Mouse (Mus musculus): ENCODE measurements around the gene Ubald2.
"Not testable (repeated sequence)": the region's sequence is repeated elsewhere in the genome, so short reads cannot be mapped to it uniquely, and the experiment has no call there.

Ubald2 gene

DNA sequence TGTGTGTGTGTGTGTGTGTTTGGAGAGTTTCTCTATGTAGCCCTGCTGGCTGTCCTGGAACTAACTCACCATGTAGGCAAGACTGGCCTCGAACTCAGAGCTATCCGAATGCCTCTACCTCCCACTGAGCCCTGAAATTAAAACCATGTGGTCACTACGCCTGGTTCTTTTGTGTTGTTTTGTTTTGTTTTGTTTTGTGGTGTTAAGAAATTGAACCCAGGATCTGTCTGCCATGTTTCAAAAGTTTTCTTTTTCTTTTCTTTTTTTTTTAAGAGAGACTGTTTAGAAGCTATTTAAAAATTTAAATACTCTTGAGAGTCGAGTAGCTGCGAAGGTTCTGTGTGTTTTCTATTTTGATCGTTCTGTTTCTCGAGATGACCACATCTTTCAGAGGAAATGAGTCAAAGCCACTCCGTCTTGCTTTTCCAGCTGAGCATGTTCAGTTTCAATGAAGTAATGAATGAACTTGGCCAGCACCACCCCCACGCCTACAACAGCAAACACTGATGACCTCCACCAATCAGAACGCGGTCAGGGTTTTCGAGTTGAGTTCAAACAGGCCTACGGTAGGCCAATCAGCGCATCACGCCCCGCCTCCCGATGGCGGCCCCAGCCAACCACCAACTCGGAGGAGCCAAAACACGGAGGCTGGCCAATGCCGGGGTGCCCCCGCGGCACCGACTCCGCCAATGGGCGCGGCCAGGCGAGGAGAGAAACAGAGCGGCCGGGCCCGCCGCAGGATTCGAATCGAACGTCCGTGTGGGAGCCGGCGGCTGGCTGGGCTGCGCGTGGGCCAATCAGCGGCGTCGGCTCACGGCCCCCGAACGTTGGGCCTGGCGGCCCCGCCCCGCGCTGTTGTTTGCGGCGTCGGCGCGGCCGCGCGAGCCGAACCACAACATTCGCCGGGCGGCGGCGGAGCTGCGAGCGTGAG is at the start of gene Ubald2:
Ubald2 (plus strand) TSS at position 739 of the 931 bp plus-strand sequence.
- peak; percentile 97 for DNase-seq (ENCODE audit: low spot score)

DNA sequence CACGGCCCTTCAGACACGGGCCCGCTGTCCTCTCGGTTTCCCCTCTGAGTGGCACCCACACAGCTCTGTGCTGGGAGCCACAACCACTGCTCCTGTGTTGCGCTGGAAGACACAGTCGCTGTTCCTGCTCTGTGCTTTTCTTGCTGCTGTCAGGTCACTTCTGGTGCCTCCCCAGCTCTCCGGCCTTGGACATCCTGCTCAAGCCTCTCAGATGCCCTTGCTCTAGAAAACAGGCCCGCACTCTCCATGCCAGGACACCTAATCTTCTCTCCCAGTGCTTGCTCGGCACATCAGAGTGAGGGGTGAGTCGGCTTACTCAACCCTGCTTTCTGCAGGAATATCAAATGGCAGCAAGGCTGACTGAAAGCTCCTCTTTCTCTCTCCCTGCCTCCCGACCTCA is 49.7 kb upstream of the Ubald2 start:
- DNase-seq (ENCODE audit: low spot score) = no peak

DNA sequence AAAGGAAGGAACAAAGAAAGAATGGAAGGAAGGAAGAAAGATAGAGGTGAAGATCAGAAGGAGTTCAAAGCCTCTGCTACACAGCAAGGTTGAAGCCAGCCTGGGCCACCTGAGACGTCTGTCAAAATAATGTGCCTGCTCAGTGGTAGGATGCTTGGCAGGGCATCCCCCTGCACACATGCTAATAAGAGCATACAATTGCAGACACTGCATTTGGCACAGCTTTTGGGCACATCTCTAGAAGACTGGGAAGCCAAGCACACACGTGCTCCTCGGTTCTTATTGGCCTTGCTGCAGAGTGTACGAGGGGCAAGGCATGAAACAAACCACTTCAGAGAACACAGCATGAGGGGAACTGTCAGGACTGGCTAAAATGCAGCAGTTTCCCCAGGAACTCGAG is 47.9 kb upstream of the Ubald2 start:
- no peak for DNase-seq (ENCODE audit: low spot score)

DNA sequence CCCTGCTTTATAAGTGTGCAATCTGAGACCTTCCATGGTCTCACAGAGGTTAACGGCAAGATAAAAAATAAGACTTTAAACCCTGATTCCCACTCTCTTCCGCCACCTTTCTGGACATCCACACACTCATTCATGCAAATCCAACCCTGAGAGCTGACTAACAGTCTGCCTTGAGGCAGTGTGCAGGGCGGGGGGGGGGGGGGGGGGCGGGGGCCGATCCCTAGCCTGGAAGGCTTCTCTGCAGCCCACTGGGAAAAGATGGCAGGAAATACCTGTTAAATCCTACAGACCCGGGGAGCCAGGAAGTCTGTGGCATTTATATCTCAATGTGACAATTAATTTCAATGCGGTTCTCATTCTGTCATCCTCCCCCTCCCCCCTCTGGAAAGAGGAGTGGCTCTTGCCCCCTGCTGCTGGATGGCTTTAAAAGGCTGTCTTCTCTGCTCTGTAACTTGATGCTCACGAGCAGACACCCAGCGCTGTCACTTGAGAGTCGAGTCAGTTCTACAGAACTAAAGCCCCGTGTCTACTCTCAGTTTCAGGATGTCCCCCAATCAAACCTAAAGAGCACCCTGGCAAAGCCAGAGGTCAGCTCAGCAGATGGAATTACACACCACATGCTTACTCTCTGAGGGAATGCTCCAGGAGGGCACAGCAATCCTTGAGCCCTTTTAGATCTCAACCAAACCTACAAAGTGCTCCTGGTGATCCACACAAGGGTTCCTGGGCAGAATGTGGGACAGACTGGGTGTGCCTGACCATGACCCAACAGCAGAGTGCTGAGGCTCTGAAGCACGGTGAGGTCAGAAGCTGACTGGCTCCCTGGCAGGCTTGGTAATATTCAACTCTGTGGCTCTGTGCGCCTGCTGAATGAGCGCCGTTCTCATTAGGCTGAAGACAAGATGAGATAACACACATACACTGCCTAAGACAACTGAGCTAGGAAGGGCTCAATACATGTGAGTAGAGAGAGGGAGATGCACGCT is 46.5 kb upstream of the Ubald2 start:
- DNase-seq (ENCODE audit: low spot score) = no peak

DNA sequence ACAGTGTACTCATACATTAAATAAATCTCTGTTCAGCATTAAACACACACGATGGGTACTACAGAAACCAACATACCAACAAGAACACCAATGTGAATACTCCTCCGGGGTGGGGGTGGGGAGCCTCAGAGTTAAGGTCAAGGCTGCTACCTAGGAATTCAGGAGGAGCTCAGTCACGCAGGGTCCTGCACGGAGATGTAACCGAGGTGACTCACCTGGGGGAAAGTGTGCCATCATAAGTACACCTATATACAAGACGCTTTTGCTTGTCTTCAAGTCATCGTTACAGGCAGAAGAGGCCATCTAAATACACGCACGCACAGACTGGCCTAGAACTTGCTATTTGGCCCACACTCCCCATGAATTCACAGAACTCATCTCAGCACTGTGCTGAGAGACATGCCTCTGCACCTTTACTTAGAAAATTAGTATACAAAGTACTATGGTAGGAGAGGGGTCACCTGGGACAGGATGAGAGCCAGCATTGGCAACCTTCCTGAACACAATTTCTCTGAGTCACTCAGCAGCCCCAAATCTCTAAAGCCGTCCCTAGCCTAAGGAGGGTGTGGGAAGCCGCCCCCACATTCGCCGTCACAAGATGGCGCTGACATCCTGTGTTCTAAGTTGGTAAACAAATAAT is 44.9 kb upstream of the Ubald2 start:
- no peak for DNase-seq (ENCODE audit: low spot score)

DNA sequence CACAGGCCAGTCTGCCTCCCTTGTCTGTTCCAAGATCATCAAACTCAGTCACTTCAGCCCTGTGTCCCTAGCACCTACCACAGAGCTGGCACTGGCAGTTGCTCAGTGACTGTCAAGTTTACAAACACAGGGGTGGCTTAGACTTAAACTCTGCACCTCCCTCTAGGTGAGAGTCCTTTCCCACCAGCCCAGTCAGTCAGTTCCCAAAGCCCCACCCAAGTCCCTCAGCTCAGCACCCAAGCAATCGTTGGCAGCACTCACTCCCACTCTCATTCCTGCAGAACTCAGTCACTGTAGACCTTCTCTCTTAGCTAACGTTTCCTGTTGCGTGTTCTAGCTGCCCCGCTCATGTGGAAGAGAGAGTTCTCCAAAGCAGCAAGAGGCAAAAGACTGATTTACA is 39.1 kb upstream of the Ubald2 start:
- DNase-seq (ENCODE audit: low spot score) = no peak

DNA sequence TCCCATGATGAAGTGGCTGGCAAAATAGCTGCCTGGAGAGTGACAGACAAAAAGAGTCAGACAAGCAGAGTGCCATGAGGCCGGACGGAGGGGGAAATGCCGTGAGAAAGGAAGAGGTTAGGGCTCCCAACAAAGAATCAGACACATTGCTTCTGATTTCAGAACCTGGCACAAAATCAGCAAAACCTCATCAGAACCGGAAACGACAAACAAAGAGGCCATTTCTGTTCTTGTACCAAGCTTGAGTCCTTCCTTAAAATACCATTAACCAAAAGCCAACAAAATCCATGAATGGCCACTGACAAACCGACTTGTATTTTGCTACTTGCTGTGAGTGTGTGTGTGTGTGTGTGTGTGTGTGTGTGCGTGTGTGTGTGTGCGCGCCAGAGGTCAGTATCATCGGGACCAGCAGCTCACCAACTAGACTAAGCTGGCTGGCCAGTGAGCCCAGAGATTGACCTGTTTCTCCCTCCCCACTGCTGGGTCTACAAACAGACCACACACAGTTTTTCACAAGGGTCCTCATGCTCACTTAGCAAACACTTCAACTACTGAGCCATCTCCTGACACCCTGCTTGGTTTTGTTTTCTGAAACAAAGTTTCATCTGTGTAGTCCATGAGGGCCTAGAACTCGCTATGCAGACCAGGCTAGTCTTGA is 37.5 kb upstream of the Ubald2 start:
- DNase-seq (ENCODE audit: low spot score) = no peak

DNA sequence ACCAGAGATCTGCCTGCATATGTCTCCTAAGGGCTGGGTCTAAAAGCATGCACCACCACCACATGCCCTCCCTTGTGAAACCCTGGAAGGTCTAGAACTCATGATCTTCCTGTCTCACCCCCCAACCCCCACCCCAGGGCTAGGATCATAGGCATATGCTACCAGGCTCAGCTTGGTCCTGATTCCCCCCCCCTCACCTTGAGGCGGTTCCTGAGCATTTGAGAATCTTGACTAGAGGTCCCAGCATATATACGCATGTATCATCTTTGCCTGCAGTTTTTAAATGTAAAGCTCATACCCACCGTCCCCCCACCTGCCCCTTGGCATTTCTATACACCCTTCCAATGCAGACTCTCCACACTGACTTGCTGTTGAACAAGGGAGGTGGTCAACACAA is 37.0 kb upstream of the Ubald2 start:
- DNase-seq (ENCODE audit: low spot score) = no peak

DNA sequence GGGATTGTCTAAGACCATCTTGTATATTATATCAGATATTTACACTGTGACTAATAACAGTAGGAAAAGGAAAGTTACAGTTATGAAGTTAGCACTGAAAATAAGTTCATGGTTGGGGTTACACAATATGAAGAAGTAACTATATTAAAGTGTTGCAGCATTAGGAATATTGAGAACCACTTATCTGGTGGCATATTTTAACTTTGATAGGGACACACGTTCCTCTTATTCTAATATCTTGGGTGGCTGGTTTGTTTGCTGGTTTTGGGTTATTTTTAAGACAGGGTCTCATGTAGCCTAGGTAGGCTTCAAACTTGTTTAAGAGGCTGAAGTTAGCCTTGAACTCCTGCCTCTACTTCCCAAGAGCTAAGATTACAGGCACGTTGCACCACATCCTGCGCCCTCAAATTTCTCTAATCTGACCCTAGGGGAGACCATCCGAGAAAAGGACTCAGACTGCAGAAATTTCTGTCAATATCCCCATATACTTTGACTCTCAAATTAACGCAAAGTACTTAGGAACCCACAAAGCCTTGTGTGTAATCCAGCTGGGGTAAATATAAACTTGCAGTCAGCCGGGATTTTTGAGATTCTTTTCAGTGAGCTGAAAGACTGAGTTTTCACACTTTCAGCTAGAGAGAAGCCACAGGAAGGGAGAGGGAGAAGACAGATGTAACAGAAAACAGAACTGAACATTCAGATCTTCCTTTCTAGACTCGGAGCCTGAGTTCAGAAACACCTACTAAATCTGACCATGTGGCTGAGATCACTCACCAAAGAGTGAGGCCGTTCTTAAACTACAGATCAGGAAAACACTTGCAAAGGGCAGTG is 36.2 kb upstream of the Ubald2 start:
- no peak for DNase-seq (ENCODE audit: low spot score)

DNA sequence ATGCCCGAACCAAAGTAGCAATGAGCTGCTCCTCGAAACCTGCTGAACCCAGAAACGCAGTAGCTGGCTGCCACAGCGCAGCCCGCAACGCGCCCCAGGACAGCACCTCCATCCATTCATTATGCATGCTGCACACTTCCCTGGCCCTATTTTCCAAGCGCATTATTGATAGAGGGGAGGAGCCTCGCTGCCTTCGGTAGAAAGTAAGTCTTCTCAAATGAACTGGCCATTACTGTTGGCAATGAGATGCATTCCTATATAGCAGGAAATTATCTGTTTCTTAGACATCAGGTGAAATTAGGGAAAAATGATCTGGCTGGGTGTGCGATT is 35.6 kb upstream of the Ubald2 start:
- DNase-seq (ENCODE audit: low spot score) = no peak

DNA sequence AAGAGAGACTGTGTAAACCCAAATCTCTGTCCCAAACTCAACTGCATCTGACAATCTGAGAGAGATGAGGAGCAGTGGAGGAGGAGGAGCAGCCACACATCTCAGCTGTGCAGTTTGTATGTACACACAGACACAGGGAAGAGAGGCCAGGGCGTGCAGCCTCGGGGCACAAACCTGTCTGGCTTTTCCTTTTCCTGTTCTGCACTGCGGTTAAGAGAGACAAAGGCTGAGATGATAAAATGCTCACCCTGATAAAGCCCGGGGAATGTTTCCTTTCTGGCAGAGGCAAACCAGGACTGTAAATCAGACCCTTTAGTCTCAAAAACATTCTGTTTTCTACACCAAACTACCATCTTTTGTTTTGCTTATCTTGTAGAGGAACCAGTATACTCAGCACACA is 33.3 kb upstream of the Ubald2 start:
- DNase-seq (ENCODE audit: low spot score) = no peak

DNA sequence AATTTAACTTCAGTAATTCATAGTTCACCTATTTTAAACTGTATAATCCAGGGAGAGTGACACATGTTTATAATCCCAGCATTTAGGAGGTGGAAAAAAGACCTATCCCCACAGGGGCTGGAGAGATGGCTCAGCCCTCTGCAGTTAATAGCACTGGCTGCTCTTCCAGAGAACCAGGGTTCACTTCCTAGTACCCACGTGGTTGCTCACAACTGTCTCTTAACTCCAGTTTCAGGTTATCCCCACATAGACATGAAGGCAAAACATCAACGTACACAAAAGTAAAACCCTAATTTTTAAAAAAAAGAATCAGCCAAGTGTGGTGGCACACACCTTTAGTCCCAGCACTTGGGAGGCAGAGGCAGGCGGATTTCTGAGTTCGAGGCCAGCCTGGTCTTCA is 28.3 kb upstream of the Ubald2 start:
- no peak for DNase-seq (ENCODE audit: low spot score)

DNA sequence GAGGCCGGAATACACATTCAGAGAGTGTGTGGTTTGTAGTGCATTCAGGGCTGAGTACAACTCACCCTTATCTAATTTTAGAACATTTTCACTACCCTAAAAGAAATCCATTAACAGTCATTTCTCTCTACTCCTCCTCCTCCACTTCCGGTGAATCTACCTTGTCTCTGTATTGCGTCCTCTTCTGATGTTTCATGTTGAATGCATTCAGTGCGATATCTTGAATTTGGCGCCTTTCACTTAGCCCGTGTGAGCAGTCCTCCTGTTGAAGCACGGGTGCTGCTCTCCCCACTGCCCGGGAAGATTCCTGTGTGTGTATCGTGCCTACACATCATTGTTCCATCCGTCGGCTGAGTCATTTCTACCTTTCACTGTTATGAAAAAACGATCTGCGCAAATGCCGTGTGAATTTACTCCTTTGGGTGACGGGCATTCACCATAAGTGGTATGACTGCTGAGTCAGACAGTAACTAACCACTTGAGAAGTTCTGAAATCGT is 27.6 kb upstream of the Ubald2 start:
- DNase-seq (ENCODE audit: low spot score) = no peak

DNA sequence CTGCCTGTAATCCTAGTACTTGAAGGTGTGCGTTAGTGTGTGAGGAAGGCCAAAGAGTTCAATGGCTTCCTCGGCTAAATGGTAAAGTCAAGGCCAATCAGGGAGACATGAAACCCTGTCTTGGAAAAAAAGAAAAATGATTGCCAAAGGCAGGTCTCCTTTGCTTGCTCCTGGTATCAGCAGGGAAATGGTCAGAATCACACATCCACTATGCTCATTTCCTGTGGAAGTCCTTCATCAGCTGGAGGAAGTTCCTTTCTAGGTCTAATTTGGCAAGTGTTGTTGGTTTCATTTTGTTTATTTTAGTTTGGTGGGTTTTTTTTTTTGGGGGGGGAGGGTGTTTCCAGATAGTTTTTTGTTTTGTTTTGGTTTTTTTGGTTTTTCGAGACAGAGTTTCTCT is 24.9 kb upstream of the Ubald2 start:
- DNase-seq (ENCODE audit: low spot score) = no peak

DNA sequence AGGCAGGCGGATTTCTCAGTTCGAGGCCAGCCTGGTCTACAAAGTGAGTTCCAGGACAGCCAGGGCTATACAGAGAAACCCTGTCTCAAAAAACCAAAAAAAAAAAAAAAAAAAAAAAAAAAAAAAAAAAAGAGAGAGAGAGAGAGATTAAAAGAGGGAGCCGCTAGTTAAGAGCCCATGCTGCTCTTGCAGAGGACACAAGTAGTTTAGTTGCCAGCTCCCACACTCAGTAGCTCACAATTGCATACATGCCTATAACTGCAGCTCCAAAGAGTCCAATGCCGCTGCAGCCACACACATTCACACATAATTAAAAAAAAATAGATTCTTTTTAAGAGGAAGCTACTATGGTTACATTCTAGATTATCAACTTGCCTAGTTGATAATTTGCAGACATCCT is 23.5 kb upstream of the Ubald2 start:
- not testable (repeated sequence) for DNase-seq (ENCODE audit: low spot score)

DNA sequence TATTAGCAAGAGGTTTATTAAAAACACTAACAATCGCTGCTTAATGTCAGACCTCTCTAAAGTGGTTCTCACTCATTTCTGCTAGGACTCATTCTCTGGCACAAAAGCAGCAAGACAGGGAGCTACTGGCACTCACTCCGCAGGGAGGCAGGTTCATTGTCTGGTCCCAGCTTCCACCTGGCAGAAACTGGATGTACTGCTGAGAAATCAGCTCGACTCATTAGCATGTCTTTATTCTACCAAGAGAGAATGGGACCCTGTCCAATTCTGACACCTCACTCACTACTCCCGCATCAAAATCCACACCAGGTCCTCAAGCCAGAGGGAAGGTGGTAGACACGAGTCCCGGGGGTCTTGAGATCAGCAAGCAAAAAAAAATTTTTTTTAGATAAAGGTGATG is 22.3 kb upstream of the Ubald2 start:
- no peak for DNase-seq (ENCODE audit: low spot score)

DNA sequence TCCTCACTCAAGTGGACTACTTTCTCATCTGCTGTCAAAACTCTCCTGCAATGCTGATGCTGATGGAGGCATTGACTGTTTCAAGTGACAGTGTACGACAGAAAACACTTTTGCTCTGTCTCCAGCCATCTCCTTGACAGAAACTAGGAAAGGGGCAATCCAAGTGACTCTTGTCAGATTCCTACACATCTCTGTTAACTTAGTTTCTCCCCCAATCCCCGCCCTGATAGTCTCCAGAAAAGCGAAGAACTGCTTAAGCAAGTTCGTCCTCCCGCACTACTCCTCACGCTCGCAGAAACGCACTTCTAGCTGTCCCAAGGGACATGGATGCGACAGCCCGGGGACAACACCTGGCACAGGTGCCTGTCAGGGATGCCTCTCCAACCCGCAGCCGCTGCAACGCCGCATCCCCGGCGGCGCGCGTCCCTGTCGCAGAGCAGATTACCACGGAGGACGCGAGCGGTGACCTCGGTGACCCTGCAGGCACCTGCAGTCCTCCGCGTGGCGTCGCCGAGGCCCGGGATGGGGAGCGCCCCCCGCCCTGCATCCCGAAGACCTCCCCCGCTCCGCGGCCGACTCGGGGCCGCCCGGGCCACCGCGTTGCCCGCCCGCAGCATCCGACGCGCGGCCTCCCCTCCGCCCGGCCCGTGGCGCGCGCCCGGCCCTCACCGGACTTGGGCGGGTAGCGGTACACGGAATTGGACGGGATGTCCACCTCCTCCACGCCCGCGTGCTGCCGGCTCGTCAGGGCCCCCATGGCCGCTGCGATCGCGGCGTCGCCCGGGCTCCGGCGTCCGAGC is 21.7 kb upstream of the Ubald2 start:
- no peak for DNase-seq (ENCODE audit: low spot score)

DNA sequence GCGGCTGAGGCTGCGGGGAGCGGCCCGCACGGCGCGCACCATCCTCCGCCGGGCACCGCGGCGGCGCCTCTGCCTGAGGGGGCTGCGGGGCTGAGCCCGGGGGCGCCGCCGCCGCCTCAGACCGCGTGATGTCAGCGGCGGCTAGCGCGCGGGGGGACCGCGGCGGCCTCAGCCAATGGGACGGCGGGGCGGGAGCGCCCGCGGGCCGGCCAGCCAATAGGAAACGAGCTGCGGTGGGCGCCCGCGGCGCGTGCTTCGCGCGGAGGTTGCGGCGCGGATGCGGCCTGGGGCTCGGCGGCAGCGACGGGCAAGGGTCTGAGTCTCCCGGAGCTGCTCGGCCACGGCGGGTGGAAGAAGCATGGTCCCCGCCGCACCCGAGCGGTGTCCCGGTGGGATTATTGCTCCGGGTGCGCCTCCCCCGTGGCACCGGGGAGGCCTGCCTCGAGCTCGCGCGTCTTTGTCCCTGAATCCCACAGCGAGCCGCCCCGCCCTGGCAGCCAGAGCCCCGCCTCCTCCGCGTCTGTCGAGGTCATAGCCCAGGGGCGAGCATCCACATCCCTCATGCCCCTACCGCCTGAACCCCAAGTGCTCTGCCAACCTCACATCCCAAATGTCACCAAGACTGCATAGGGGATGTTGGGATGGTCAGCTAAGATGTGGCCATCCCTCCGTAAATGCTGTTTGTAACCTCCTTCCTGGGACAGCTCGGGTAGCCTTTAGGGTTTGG is 20.8 kb upstream of the Ubald2 start, which contains the start of gene Rnf157:
Rnf157 (minus strand) TSS at position 129 of the 727 bp plus-strand sequence.
- DNase-seq (ENCODE audit: low spot score) = no peak

DNA sequence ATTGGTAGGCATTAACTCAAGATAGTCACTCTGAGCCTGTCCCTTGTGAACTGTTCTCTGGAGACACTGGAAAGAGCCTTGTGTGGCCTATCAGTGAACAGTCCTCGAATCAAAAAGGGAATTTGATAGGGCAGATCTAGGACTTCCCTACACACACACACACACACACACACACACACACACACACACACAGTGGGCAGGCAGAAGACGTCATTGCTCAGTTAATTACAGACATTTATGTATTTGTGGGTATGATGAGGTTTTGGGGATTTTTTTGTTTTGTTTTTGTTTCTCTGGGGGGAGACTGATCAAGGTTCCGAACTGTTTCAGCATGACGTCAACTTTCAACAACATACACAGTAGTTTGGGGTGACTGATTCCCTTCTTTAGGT is 20.3 kb upstream of the Ubald2 start:
- DNase-seq (ENCODE audit: low spot score) = no peak
